Mouse (Mus musculus) liver, postnatal 0 days (tissue): Measurements from ENCODE around the gene Ror1.

Source experiments
- CTCF ChIP-seq: sonication (generic); IDR thresholded peaks from 2 replicates; pipeline ENCODE4 v1.5.1; 2016; ENCODE audit warnings: antibody characterized with exemption, low read depth
- EP300 ChIP-seq: IDR thresholded peaks from 2 replicates; pipeline ENCODE4 v1.6.1; 2016; ENCODE audit warnings: antibody characterized with exemption, low read depth, mild to moderate bottlenecking

DNA sequence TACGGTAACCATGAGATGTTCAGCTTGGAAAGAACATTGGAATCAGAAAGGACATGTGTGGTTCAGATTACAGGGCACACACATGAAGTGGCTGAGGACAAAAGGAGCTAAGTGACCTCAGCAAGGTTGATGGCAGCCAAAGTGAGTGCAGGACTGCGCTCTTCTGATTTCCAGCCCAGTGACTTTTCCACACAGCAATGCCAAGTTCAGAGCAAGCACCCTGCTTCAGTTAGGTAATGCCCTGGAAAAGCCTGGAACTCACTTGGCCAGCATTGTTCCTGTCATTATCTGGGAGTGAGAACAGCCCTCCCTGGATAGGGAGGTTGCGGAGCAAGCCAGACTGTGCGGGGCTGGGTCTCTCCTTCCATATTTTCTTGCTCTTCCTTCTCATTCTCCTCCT lies 299.8 kb downstream of the Ror1 start:
- TF ChIP-seq CTCF (no peak), EP300 (no peak)
